Mouse (Mus musculus) midbrain, postnatal 0 days (tissue): ENCODE data around the gene Hhipl1. TPM values are rescaled to one million over a fixed set of nuclear protein-coding genes. Genes with fewer than 3 reads are reported as not detected.

Source experiments
- ATAC-seq: fragments of 200-750 bp; cut with Nextera tagmentation; 2 replicates; pipeline ENCODE4 v1.8.0; 2017; ENCODE audit warnings: moderate number of reproducible peaks, mild to moderate bottlenecking, moderate TSS enrichment, moderate library complexity; ENCODE audit not compliant: low FRiP score
- DNase-seq: peaks from one replicate; pipeline ENCODE4 v3.0.0-alpha.2; 2015; ENCODE audit warnings: low spot score
- H3K27ac ChIP-seq: fragments of 300-500 bp; sonication (generic); 2 replicates; pipeline ENCODE4 v1.5.1; 2014; ENCODE audit warnings: low read depth, mild to moderate bottlenecking, low read length, mixed read lengths
- H3K27me3 ChIP-seq: fragments of 300-500 bp; sonication (generic); 2 replicates; pipeline ENCODE4 v1.6.1; 2014; ENCODE audit warnings: low read length, control low read depth, mixed read lengths; ENCODE audit not compliant: insufficient read depth
- H3K36me3 ChIP-seq: fragments of 300-500 bp; sonication (generic); 2 replicates; pipeline ENCODE4 v1.6.1; 2014; ENCODE audit warnings: low read length, control low read depth, mixed read lengths; ENCODE audit not compliant: insufficient read depth
- H3K4me1 ChIP-seq: fragments of 300-500 bp; sonication (generic); 2 replicates; pipeline ENCODE4 v1.6.1; 2014; ENCODE audit warnings: mild to moderate bottlenecking, control low read depth, antibody characterized with exemption, low read length, mixed read lengths; ENCODE audit not compliant: insufficient read depth
- H3K4me2 ChIP-seq: fragments of 300-500 bp; sonication (generic); 2 replicates; pipeline ENCODE4 v1.6.1; 2014; ENCODE audit warnings: low read depth, mild to moderate bottlenecking, low read length, mixed read lengths; ENCODE audit not compliant: poor library complexity, severe bottlenecking
- H3K4me3 ChIP-seq: fragments of 300-500 bp; sonication (generic); 2 replicates; pipeline ENCODE4 v1.5.1; 2014; ENCODE audit warnings: low read depth, mild to moderate bottlenecking, low read length, moderate library complexity
- H3K9ac ChIP-seq: fragments of 300-500 bp; sonication (generic); replicated peaks from 2 replicates; pipeline ENCODE4 v1.6.1; 2014; ENCODE audit warnings: mild to moderate bottlenecking, low read length, moderate library complexity, mixed read lengths; ENCODE audit not compliant: poor library complexity, severe bottlenecking
- H3K9me3 ChIP-seq: fragments of 300-500 bp; sonication (generic); 2 replicates; pipeline ENCODE4 v1.6.1; 2016; ENCODE audit warnings: low read length, control low read depth
- CTCF ChIP-seq: IDR thresholded peaks from 2 replicates; pipeline ENCODE4 v1.5.1; 2016; ENCODE audit warnings: antibody characterized with exemption, mild to moderate bottlenecking
- WGBS: fragments of 180-500 bp; shearing (Covaris S2); extraction: QIAGEN DNeasy Blood & Tissue Kit; methylation state at CpG from one replicate; pipeline ENCODE4 v1.1.7; 2014; 5-methylcytosine and 5-hydroxymethylcytosine counted together
- polyA plus RNA-seq: library from polyadenylated mRNA; unstranded; fragments of >200 nt; fragmentation: Nextera tagmentation; extraction: Ambion mirVana; gene quantifications from 2 replicates; pipeline ENCODE4 v1.2.1, GENCODE M21; 2015
- total RNA-seq: library from RNA; depleted of rRNA; stranded (reverse); fragments of >200 nt; gene quantifications from 2 replicates; pipeline ENCODE4 v1.2.3, GENCODE M21; 2014

The Hhipl1 gene
- total and polyA plus RNA-seq, 2 experiments from 2014 or later = 2.7 to 10.4 TPM

DNA sequence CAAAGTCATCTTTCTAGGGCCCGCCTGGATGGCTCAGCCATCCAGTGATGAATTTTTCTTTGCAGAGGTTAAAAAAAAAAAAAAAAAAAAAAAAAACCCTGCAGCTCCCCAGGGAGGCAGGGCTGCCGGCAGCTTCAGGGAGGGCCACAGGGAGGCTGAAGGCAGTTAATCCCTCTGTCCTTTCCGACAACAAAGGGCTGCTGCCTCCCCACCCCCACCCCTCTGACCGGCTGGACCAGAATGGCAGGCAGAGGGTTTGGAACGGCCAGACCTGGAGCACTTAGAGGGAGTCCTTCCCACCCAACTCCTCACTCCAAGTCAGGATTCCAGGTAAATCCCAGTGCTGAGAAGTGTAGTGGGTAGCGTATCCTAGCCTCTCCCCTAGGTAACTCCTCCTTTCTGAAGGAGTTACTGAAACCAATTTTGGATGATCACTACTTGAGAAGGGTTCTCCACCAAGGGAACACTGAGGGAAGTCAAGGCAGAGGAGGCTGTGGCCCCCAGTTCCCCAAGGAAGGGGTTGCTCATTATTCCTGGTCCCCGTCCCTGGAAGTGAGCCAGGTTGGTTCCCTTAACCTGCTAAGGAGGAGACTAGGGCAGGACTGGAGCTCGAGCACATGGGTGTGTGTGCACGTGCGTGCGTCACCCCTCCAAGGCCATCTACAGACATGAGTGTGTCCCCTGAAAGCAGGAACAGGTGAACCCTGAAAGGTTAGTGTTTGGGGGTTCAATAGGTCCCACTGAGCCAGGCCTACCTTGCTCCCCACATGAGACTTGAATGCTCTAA, 20.7 kb upstream of the Hhipl1 start:
- Histone ChIP-seq H3K4me3 (no peak overlapping the region), H3K36me3 (no peaks in the 10 kb centered on the region), H3K27me3 (no peaks in the 10 kb centered on the region), H3K4me1 (peaks cover 6% of the 10 kb centered on the region; the same call in 1 of the 2 replicates), H3K9me3 (no peaks in the 10 kb centered on the region), H3K27ac (peak overlapping the region; percentile 51; the same call in 1 of the 2 replicates), H3K9ac (0 out of 2 replicates have a peak overlapping the region, but pooled peaks have one; percentile 39), H3K4me2 (peak overlapping the region; percentile 22)
- WGBS = 20% methylated on average over 11 of the region's 11 CpGs
- no peak for TF ChIP-seq CTCF
- DNase-seq (no peak), ATAC-seq (peak; percentile 45; the same call in 1 of the 2 replicates)

DNA sequence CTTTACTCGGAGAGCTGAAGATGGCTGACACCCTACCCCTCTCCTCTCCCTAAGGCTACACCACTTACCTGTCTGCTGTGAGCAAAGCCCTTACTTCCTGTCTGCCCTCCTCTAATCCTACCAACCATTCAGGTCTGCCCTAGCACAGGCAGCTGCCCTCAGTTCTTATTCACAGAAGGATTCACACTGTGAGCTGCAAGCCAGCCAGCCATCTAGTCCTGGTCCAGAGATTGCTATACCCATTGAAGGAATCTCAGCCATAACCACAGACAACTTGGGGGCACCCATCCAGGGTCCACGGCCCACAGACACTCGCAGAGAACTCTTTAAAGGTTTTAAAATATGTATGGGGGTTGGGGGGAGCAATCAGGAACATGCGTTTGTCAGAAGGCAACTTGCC, 19.7 kb upstream of the Hhipl1 start:
- DNase-seq (no peak), ATAC-seq (no peak)
- Histone ChIP-seq H3K36me3 (no peaks in the 10 kb centered on the region), H3K27me3 (no peaks in the 10 kb centered on the region), H3K4me2 (no peak overlapping the region), H3K9me3 (no peaks in the 10 kb centered on the region), H3K27ac (no peak overlapping the region), H3K4me1 (peaks cover 6% of the 10 kb centered on the region; the same call in 1 of the 2 replicates), H3K9ac (no peak overlapping the region), H3K4me3 (no peak overlapping the region)
- 76% methylated on average over 4 of the region's 4 CpGs for WGBS
- TF ChIP-seq CTCF = no peak

DNA sequence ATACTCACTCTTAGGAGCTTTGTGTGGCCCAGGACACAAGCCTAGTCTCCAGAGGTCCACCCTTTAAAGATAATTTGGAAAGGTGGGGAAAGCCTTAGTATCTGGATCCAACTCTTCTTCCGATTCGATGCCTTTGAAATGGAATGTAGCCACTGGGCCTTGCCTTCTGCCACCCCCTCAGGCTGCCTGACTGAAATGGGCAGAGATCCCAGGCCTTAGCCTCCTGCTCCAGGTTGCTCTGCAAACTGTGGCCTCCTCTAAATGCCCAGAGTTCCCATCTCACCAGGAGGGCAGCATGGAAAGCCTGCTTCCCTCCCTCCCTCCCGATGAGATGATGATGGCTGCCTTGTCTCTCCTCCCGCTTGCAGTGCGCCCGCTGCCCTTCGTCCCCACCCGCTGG, 19.1 kb upstream of the Hhipl1 start:
- Histone ChIP-seq H3K4me2 (no peak overlapping the region), H3K4me1 (peaks cover 6% of the 10 kb centered on the region; the same call in 1 of the 2 replicates), H3K9me3 (no peaks in the 10 kb centered on the region), H3K27me3 (no peaks in the 10 kb centered on the region), H3K4me3 (no peak overlapping the region), H3K36me3 (no peaks in the 10 kb centered on the region), H3K9ac (no peak overlapping the region), H3K27ac (no peak overlapping the region)
- ATAC-seq (no peak), DNase-seq (no peak)
- WGBS = 98% methylated on average over 8 of the region's 8 CpGs
- no peak for TF ChIP-seq CTCF

DNA sequence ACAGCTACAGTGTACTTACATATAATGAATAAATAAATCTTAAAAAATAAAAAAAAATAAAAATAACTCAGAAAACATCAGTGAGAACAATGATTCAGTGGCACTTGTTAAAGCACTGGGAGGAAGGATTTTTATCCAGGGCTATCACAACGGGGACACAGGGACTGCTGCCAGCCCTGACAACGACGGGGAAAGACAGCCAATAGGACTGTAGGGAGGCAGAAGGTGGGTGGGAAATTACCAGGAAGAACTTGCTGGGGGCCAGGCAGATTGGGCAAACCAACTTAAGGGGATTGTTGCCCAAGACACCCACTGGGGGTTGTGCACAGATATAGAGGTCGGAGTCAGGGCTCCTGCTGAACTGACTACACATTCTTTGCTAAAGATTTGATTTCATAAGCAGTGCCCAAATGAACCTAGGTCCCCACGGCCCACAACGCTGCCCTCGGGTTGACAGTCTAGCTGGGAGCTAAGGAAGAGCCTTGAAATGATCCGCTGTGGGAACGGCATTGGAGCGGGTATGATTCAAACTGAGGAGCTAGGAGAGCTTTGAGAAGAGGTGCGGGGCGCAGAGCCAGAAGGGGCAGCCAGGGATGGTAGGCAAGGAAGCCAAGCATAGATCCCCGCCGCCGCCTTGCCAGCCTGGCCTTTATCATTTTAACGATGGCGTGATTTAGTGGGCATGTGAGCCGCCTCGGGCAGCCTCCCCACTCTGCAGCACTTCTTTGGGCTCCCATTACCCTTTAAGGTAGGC, 17.8 kb upstream of the Hhipl1 start:
- Histone ChIP-seq H3K27ac (no peak overlapping the region), H3K4me1 (peaks cover 6% of the 10 kb centered on the region; the same call in 1 of the 2 replicates), H3K36me3 (no peaks in the 10 kb centered on the region), H3K4me3 (no peak overlapping the region), H3K27me3 (no peaks in the 10 kb centered on the region), H3K9ac (no peak overlapping the region), H3K4me2 (no peak overlapping the region), H3K9me3 (no peaks in the 10 kb centered on the region)
- ATAC-seq (no peak), DNase-seq (no peak)
- TF ChIP-seq CTCF = no peak
- 69% methylated on average over 19 of the region's 19 CpGs for WGBS

DNA sequence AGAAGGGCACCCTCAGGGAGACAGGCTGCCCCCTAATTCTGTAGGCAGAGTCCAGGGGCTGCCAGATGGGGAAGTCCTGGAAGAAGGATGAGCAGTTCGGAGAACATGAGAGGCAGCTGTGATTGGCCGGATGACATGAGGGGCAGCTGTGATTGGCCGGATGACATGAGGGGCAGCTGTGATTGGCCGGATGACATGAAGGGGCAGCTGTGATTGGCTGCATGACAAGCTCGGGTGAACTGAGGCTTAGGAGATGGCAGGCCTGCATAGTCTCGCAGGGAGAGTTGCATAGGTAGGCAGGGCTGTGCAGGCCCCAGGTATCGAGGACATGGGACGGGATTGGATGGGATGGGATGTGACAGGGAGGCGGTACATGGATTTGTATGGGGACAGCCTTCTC, 13.7 kb upstream of the Hhipl1 start:
- Histone ChIP-seq H3K9ac (no peak overlapping the region), H3K27me3 (no peaks in the 10 kb centered on the region), H3K4me3 (no peak overlapping the region), H3K4me1 (no peaks in the 10 kb centered on the region), H3K36me3 (no peaks in the 10 kb centered on the region), H3K4me2 (peak overlapping the region; percentile 22; the same call in 1 of the 2 replicates), H3K9me3 (no peaks in the 10 kb centered on the region), H3K27ac (no peak overlapping the region)
- DNase-seq (peak; percentile 53), ATAC-seq (peak; percentile 78)
- TF ChIP-seq CTCF = no peak
- WGBS = 14% methylated on average over 9 of the region's 9 CpGs

DNA sequence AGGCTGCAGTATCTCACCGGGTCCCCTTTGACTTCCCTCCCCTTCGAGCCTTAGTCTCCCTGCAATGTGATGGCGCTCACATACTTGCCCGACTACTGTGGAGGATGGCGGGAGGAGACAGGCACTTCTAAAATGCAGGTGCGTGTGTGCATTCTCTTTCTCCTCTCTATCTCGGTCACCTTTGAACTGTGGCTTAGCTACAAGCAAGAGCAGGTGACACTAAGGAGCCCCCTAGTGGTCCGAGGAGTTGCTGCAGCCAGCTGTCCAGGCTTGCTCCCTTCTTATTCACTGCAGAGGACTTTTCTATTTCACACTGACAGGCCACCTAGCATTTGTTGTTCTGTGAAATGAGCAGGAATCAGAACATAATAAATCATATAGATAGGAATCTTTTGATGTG, 13.1 kb upstream of the Hhipl1 start:
- H3K9ac ChIP-seq = no peak overlapping the region
- peak; percentile 92 for TF ChIP-seq CTCF
- ATAC-seq (0 out of 2 replicates have a peak, but pooled peaks have one; percentile 69), DNase-seq (peak; percentile 81)
- no peaks in the 10 kb centered on the region for H3K9me3 ChIP-seq
- no peak overlapping the region; the same call in 1 of the 2 replicates for H3K4me2 ChIP-seq
- no peak overlapping the region for H3K4me3 ChIP-seq
- WGBS = 2% methylated on average over 8 of the region's 8 CpGs
- no peaks in the 10 kb centered on the region for H3K4me1 ChIP-seq
- no peak overlapping the region for H3K27ac ChIP-seq
- H3K27me3 ChIP-seq = no peaks in the 10 kb centered on the region
- H3K36me3 ChIP-seq = no peaks in the 10 kb centered on the region
